Mouse (Mus musculus): Measurements from ENCODE around the gene Dpf3.

GRCm38 (mm10) chr12:83415207-83415606 is 72.3 kb downstream of the Dpf3 start:
- no peak for TF ChIP-seq POLR2A (IDR thresholded peaks at IDR 0.05; ENCODE audit: low read depth, low read length)
- TF ChIP-seq CTCF (conservative IDR thresholded peaks at IDR 0.05; ENCODE audit: insufficient read depth, insufficient read length, low read depth, low read length), result no peak
